Mouse (Mus musculus) ES-E14 (cell line): ENCODE data around the gene Mvb12a. TPM values are rescaled to one million over a fixed set of nuclear protein-coding genes. Genes with fewer than 3 reads are reported as not detected.
A peak's percentile ranks its signal among the peaks of the same experiment; 100 is the strongest.

Experiments used
- DNase-seq: peaks from one replicate; pipeline ENCODE4 v3.0.0-alpha.2; 2013; ENCODE audit warnings: low read depth, low spot score
- H3K27ac ChIP-seq: 2 replicates; pipeline ENCODE4 v1.5.1; 2012; ENCODE audit warnings: low read depth, mild to moderate bottlenecking, low read length, moderate library complexity, mixed read lengths; ENCODE audit not compliant: poor library complexity, insufficient read depth, severe bottlenecking
- H3K36me3 ChIP-seq: 2 replicates; pipeline ENCODE4 v1.6.1; 2012; ENCODE audit warnings: mild to moderate bottlenecking, low read length, moderate library complexity, mixed read lengths; ENCODE audit not compliant: control insufficient read depth, poor library complexity, insufficient read depth, severe bottlenecking
- H3K4me1 ChIP-seq, 2 experiments: fragments of 150-350 bp in 1 of 2; sonication (generic) in 1 of 2; 2 replicates each; pipeline ENCODE4 v1.6.1; 2012; ENCODE audit warnings: low read length in 2 of 2, mild to moderate bottlenecking in 1 of 2, mixed read lengths in 1 of 2; ENCODE audit not compliant: control insufficient read depth in 2 of 2, insufficient read depth in 2 of 2, poor library complexity in 1 of 2
- H3K4me3 ChIP-seq, 2 experiments: fragments of 150-350 bp in 1 of 2; sonication (generic) in 1 of 2; 2 replicates each; pipeline ENCODE4 v1.5.1; 2012; ENCODE audit warnings: low read length in 2 of 2, low read depth in 1 of 2, mild to moderate bottlenecking in 1 of 2, mixed read lengths in 1 of 2; ENCODE audit not compliant: insufficient read depth in 1 of 2, poor library complexity in 1 of 2, severe bottlenecking in 1 of 2
- H3K9ac ChIP-seq: 2 replicates; pipeline ENCODE4 v1.6.1; 2012; ENCODE audit warnings: low read depth, mild to moderate bottlenecking, low read length, mixed read lengths; ENCODE audit not compliant: poor library complexity, insufficient read depth, severe bottlenecking
- H3K9me3 ChIP-seq: fragments of 150-350 bp; sonication (generic); 2 replicates; pipeline ENCODE4 v1.6.1; 2012; ENCODE audit warnings: low read depth, mild to moderate bottlenecking, low read length; ENCODE audit not compliant: control insufficient read depth, insufficient read depth
- CHD2 ChIP-seq: IDR thresholded peaks from 2 replicates; pipeline ENCODE4 v1.6.1; 2014; ENCODE audit warnings: mild to moderate bottlenecking, low read depth, low read length, inconsistent platforms
- HCFC1 ChIP-seq: IDR thresholded peaks from 2 replicates; pipeline ENCODE4 v1.6.1; 2012; ENCODE audit warnings: low read length, inconsistent platforms, borderline replicate concordance; ENCODE audit not compliant: insufficient read depth
- MAFK ChIP-seq: IDR thresholded peaks from 2 replicates; pipeline ENCODE4 v1.6.1; 2014; ENCODE audit warnings: mild to moderate bottlenecking, low read depth, low read length, inconsistent platforms; ENCODE audit not compliant: insufficient read depth
- ZC3H11A ChIP-seq: IDR thresholded peaks from 2 replicates; pipeline ENCODE4 v1.6.1; 2012; ENCODE audit warnings: low read depth, mild to moderate bottlenecking, inconsistent platforms, low read length, borderline replicate concordance
- ZNF384 ChIP-seq: IDR thresholded peaks from 2 replicates; pipeline ENCODE4 v1.6.1; 2012; ENCODE audit warnings: low read depth, low read length, inconsistent platforms
- in situ Hi-C, 2 experiments: fragments of 600-800 bp; cut with MboI; formaldehyde crosslinking; loops; one replicate each; pipeline ENCODE4 v1.15.1; 2025; ENCODE audit warnings: low sequenced_read_pairs in 2 of 2, inconsistent platforms in 1 of 2; ENCODE audit not compliant: unreplicated experiment in 2 of 2
- total RNA-seq: library from RNA; depleted of rRNA; stranded (reverse); fragments of 300-350 nt; gene quantifications from 2 replicates; pipeline ENCODE4 v1.2.3, GENCODE M21; 2012; rRNA removed

The Mvb12a gene
- 50.4 and 58.8 TPM in 2 replicates for total RNA-seq

DNA sequence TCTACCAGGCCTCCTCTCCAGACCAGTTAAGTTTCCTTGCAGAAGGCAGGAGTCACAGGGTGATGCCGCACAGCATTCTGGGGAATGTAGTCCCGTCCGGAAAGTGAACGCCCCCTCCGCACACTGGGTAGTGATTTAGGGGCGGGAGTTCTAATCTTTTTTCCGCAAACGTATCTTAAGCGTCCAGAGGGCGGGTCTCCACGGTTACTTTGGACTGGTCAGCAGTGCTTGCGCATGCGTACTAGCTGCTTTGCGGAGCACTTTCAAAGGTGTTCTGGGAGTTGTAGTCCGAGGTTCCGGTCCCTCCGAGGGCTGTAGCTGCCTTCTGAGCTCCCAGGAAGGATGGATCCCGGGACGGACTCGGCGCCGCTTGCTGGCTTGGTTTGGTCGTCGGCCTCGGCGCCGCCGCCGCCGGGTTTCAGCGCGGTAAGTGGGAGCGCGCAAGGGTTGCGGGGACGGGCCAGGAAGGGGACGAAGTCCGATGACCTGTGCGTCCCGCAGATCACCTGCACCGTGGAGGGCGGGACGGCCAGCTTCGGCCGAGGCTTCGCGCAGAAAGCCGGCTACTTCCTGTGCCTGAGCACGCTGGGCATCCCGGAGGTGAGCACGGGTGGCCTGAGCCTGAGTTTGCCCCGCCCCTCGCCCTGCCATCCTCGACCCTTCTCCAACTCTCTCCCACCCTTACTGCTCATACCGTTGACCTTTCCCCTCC is at the start of gene Mvb12a:
Mvb12a (plus strand) TSS at position 291 of the 712 bp plus-strand sequence.
- Histone ChIP-seq H3K27ac (peak within 1 kb of the TSS; percentile 31; the same call in 1 of the 2 replicates), H3K9me3 (no peaks in the 10 kb centered on the region), H3K36me3 (peaks cover 12% of the 10 kb centered on the region; the same call in 1 of the 2 replicates), H3K4me3 (peak within 1 kb of the TSS; percentile 80 to 90), H3K9ac (peak within 1 kb of the TSS; percentile 74), H3K4me1 (peaks cover 2 to 7% of the 10 kb centered on the region in 2 experiments; a peak in 2 of 4 replicates)
- TF ChIP-seq ZC3H11A (no peak), CHD2 (no peak), HCFC1 (peak; percentile 94)
- in situ Hi-C loops: no loop called here
- peak; percentile 98 for DNase-seq

- peaks cover 2 to 35% of the 10 kb centered on the region in 2 experiments; a peak in 2 of 4 replicates for H3K4me1 ChIP-seq
- H3K4me3 ChIP-seq: no peak overlapping the region
- H3K9me3 ChIP-seq: no peaks in the 10 kb centered on the region
- H3K27ac ChIP-seq: peak overlapping the region; percentile 2; the same call in 1 of the 2 replicates
- no peak overlapping the region for H3K9ac ChIP-seq
- peaks cover 29% of the 10 kb centered on the region for H3K36me3 ChIP-seq
- TF ChIP-seq ZNF384 (peak; percentile 97), CHD2 (no peak)
- in situ Hi-C loops: no loop called here
- DNase-seq: no peak
Measured at GRCm38 (mm10) chr8:71495039-71495438, 47.7 kb upstream of the Mvb12a start.

DNA sequence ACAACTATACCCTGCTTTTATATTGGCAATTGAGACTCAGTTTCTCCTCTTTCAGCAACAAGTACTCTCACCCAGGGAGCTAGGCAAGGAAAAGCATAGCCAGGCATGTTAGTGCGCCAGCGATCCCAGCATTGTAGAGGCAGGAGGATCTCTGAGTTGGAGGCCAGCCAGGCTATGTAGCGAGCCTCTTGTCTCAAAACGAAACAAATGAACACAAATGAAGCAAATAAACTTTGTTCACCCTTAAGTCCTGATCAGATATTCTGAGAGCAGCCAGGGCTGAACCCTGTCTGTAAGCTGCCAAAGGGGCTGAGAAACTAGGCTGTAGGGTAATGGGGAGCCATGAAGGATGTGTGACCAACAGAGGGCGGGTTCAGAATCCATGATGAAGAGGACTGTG is 46.9 kb upstream of the Mvb12a start:
- TF ChIP-seq MAFK: no peak
- TF ChIP-seq ZC3H11A: no peak
- TF ChIP-seq ZNF384: no peak
- TF ChIP-seq CHD2: no peak
- TF ChIP-seq HCFC1: no peak
- Histone ChIP-seq H3K9me3 (no peaks in the 10 kb centered on the region), H3K27ac (peak overlapping the region; percentile 2; the same call in 1 of the 2 replicates), H3K4me3 (no peak overlapping the region), H3K9ac (no peak overlapping the region; the same call in 1 of the 2 replicates), H3K36me3 (peaks cover 24% of the 10 kb centered on the region), H3K4me1 (peaks cover 2 to 35% of the 10 kb centered on the region in 2 experiments; a peak in 2 of 4 replicates)
- DNase-seq: no peak
- in situ Hi-C loops: no loop called here

DNA sequence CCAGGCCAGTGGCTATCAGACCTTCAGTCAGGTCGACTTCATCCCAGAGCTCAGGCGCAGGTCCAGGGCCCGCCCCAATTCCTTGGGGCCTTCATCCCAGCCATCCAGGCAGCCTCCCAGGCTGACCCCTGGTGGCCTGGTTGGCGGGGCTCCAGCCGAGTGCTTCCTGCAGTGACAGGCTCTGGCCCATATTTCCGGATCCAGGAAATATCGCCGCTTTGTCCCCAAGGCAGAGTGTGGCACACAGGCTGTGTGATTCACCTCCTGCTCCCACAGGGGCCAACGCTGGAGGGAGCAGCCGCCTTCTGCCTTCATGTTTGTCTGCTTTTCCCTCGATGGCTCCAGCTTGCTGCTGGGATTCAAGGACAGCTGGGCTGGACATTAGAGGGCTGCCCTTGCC is 46.2 kb upstream of the Mvb12a start:
- Histone ChIP-seq H3K9me3 (no peaks in the 10 kb centered on the region), H3K9ac (peak overlapping the region; percentile 6; the same call in 1 of the 2 replicates), H3K4me3 (no peak overlapping the region), H3K4me1 (peaks cover 2 to 35% of the 10 kb centered on the region in 2 experiments; a peak in 2 of 4 replicates), H3K27ac (no peak overlapping the region), H3K36me3 (peaks cover 17% of the 10 kb centered on the region)
- DNase-seq: no peak
- in situ Hi-C loops: no loop called here
- TF ChIP-seq ZNF384 (no peak), CHD2 (no peak), ZC3H11A (no peak), HCFC1 (no peak), MAFK (no peak)
